Mouse (Mus musculus): ENCODE measurements around the gene Elf2. TPM values are rescaled to one million over a fixed set of nuclear protein-coding genes. Genes with fewer than 3 reads are reported as not detected.

Elf2 gene
- polyA plus RNA-seq, 1 experiment from 2014 or later: 38.6 TPM

- H3K4me1 ChIP-seq (replicated peaks; ENCODE audit: control insufficient read depth, insufficient read depth, low read length): no peaks in the 10 kb centered on the region
- TF ChIP-seq CTCF (IDR thresholded peaks at IDR 0.05; ENCODE audit: low read depth): 0 out of 2 replicates have a peak, but pooled peaks have one; percentile 1
- peak overlapping the region; percentile 94 for H3K4me3 ChIP-seq (ENCODE audit: low read depth, low read length)
- H3K27me3 ChIP-seq (replicated peaks; ENCODE audit: control insufficient read depth, insufficient read depth, low read length): no peaks in the 10 kb centered on the region
- peak overlapping the region; percentile 94 for H3K9ac ChIP-seq (ENCODE audit: low read depth, low read length)
- WGBS: 1% methylated on average over 78 of the region's 93 CpGs
- H3K36me3 ChIP-seq (ENCODE audit: control insufficient read depth, insufficient read depth): no peaks in the 10 kb centered on the region
- H3K9me3 ChIP-seq (ENCODE audit: control insufficient read depth): no peaks in the 10 kb centered on the region
- ATAC-seq: peak; percentile 45
- H3K27ac ChIP-seq (ENCODE audit: low read depth, low read length): peak overlapping the region; percentile 99
- peak overlapping the region; percentile 70 for H3K4me2 ChIP-seq (replicated peaks; ENCODE audit: low read depth)
Observed at GRCm38 (mm10) chr3:51276421-51277111, 63.9 kb downstream of the Elf2 start.

GRCm38 (mm10) chr3:51275956-51276398 lies 64.5 kb downstream of the Elf2 start:
- ATAC-seq: peak; percentile 94
- H3K4me2 ChIP-seq (replicated peaks; ENCODE audit: low read depth): peak overlapping the region; percentile 70
- no peak for TF ChIP-seq CTCF (IDR thresholded peaks at IDR 0.05; ENCODE audit: low read depth)
- under 1% methylated on average over 33 of the region's 33 CpGs for WGBS
- peak overlapping the region; percentile 99 for H3K27ac ChIP-seq (ENCODE audit: low read depth, low read length)
- no peaks in the 10 kb centered on the region for H3K27me3 ChIP-seq (replicated peaks; ENCODE audit: control insufficient read depth, insufficient read depth, low read length)
- H3K9ac ChIP-seq (ENCODE audit: low read depth, low read length): peak overlapping the region; percentile 94
- H3K9me3 ChIP-seq (ENCODE audit: control insufficient read depth): no peaks in the 10 kb centered on the region
- peak overlapping the region; percentile 94 for H3K4me3 ChIP-seq (ENCODE audit: low read depth, low read length)
- no peaks in the 10 kb centered on the region for H3K4me1 ChIP-seq (replicated peaks; ENCODE audit: control insufficient read depth, insufficient read depth, low read length)
- H3K36me3 ChIP-seq (ENCODE audit: control insufficient read depth, insufficient read depth): no peaks in the 10 kb centered on the region

GRCm38 (mm10) chr3:51270069-51270817 lies 70.2 kb downstream of the Elf2 start:
- Histone ChIP-seq H3K4me3 (ENCODE audit: low read depth, low read length) (no peak overlapping the region), H3K4me1 (replicated peaks; ENCODE audit: control insufficient read depth, insufficient read depth, low read length) (no peaks in the 10 kb centered on the region), H3K27me3 (replicated peaks; ENCODE audit: control insufficient read depth, insufficient read depth, low read length) (no peaks in the 10 kb centered on the region), H3K36me3 (ENCODE audit: control insufficient read depth, insufficient read depth) (0 out of 2 replicates have a peak, but pooled peaks cover 3% of the 10 kb centered on the region), H3K9ac (ENCODE audit: low read depth, low read length) (no peak overlapping the region), H3K9me3 (ENCODE audit: control insufficient read depth) (no peaks in the 10 kb centered on the region), H3K4me2 (replicated peaks; ENCODE audit: low read depth) (no peak overlapping the region), H3K27ac (ENCODE audit: low read depth, low read length) (no peak overlapping the region)
- no peak for ATAC-seq
- TF ChIP-seq CTCF (IDR thresholded peaks at IDR 0.05; ENCODE audit: low read depth): no peak
- 60% methylated on average over 12 of the region's 12 CpGs for WGBS

GRCm38 (mm10) chr3:51268434-51268833 lies 72.0 kb downstream of the Elf2 start:
- H3K4me3 ChIP-seq (ENCODE audit: low read depth, low read length): no peak overlapping the region
- no peaks in the 10 kb centered on the region for H3K4me1 ChIP-seq (replicated peaks; ENCODE audit: control insufficient read depth, insufficient read depth, low read length)
- no peak overlapping the region for H3K9ac ChIP-seq (ENCODE audit: low read depth, low read length)
- ATAC-seq: no peak
- no peak overlapping the region for H3K4me2 ChIP-seq (replicated peaks; ENCODE audit: low read depth)
- no peak overlapping the region for H3K27ac ChIP-seq (ENCODE audit: low read depth, low read length)
- H3K36me3 ChIP-seq (ENCODE audit: control insufficient read depth, insufficient read depth): peaks cover 21% of the 10 kb centered on the region
- 71% methylated on average over 12 of the region's 12 CpGs for WGBS
- TF ChIP-seq CTCF (IDR thresholded peaks at IDR 0.05; ENCODE audit: low read depth): no peak
- H3K27me3 ChIP-seq (replicated peaks; ENCODE audit: control insufficient read depth, insufficient read depth, low read length): no peaks in the 10 kb centered on the region
- no peaks in the 10 kb centered on the region for H3K9me3 ChIP-seq (ENCODE audit: control insufficient read depth)

- no peak overlapping the region for H3K4me2 ChIP-seq (replicated peaks; ENCODE audit: low read depth)
- TF ChIP-seq CTCF (IDR thresholded peaks at IDR 0.05; ENCODE audit: low read depth): no peak
- peaks cover 72% of the 10 kb centered on the region for H3K36me3 ChIP-seq (ENCODE audit: control insufficient read depth, insufficient read depth)
- no peak overlapping the region for H3K9ac ChIP-seq (ENCODE audit: low read depth, low read length)
- WGBS: 73% methylated on average over 8 of the region's 8 CpGs
- no peak overlapping the region for H3K4me3 ChIP-seq (ENCODE audit: low read depth, low read length)
- no peaks in the 10 kb centered on the region for H3K9me3 ChIP-seq (ENCODE audit: control insufficient read depth)
- H3K27ac ChIP-seq (ENCODE audit: low read depth, low read length): no peak overlapping the region
- no peak for ATAC-seq
- no peaks in the 10 kb centered on the region for H3K27me3 ChIP-seq (replicated peaks; ENCODE audit: control insufficient read depth, insufficient read depth, low read length)
- no peaks in the 10 kb centered on the region for H3K4me1 ChIP-seq (replicated peaks; ENCODE audit: control insufficient read depth, insufficient read depth, low read length)
Observed at GRCm38 (mm10) chr3:51262942-51263341, 77.5 kb downstream of the Elf2 start.

DNA sequence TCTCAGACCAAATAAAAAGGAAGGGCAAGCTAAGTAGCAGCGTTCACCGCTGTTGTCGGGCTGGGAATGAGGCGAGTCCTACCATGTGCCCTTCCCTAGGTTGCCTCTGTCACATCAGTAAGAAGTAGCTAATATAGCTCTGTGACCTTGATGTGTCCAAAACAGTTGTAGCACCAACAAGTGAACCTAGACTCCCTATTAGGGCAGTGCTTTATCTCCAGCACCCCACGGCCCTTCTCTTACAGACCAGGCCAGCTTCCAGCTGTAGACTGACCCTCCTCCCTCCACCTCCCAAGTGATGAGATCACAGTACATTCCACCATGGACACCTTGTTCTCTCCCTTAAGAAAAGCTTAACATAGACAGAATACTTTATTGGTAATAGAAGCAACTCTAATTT lies 82.4 kb downstream of the Elf2 start:
- WGBS: 93% methylated on average over 5 of the region's 5 CpGs
- H3K27ac ChIP-seq (ENCODE audit: low read depth, low read length): no peak overlapping the region
- no peak overlapping the region for H3K4me3 ChIP-seq (ENCODE audit: low read depth, low read length)
- no peak overlapping the region for H3K4me2 ChIP-seq (replicated peaks; ENCODE audit: low read depth)
- no peaks in the 10 kb centered on the region for H3K27me3 ChIP-seq (replicated peaks; ENCODE audit: control insufficient read depth, insufficient read depth, low read length)
- TF ChIP-seq CTCF (IDR thresholded peaks at IDR 0.05; ENCODE audit: low read depth): no peak
- ATAC-seq: no peak
- no peaks in the 10 kb centered on the region for H3K9me3 ChIP-seq (ENCODE audit: control insufficient read depth)
- H3K36me3 ChIP-seq (ENCODE audit: control insufficient read depth, insufficient read depth): peaks cover 91% of the 10 kb centered on the region
- H3K9ac ChIP-seq (ENCODE audit: low read depth, low read length): no peak overlapping the region
- no peaks in the 10 kb centered on the region for H3K4me1 ChIP-seq (replicated peaks; ENCODE audit: control insufficient read depth, insufficient read depth, low read length)
